Mouse (Mus musculus) thymus, adult 2 months (tissue): Measurements from ENCODE around the gene Pld1.

Source experiments
- CTCF ChIP-seq: fragments of 200-500 bp; IDR thresholded peaks from 2 replicates; pipeline ENCODE4 v1.5.1; 2012; ENCODE audit warnings: mild to moderate bottlenecking, control low read depth, low read length, moderate library complexity, borderline replicate concordance; ENCODE audit not compliant: control insufficient read depth, poor library complexity, insufficient read depth; ENCODE audit errors: extremely low read depth
- POLR2A ChIP-seq: fragments of 200-500 bp; IDR thresholded peaks from 2 replicates; pipeline ENCODE4 v1.6.1; 2012; ENCODE audit warnings: mild to moderate bottlenecking, low read length, control low read depth, moderate library complexity; ENCODE audit not compliant: control insufficient read depth, poor library complexity, insufficient read depth; ENCODE audit errors: extremely low read depth

DNA sequence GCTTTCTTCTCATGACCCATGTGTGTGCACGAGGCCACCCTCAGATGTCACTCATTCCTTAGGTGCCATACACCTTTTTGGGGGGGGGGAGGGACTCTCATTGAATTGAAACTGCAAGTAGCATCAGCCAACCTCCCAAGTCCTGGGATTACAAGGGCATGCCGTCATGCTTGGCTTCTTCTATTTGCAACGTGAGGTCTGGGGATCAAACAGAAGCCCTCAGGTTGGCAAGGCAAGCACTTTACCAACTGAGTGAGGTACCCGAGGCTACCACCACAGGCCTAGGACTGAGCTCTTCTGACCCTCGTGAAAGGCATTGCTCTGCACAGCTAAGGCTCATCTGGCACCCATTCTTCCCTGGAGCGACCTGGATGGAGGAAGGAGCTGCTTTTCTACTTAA lies 65.8 kb downstream of the Pld1 start:
- TF ChIP-seq CTCF: no peak
- no peak for TF ChIP-seq POLR2A
